Mouse (Mus musculus) thymus, adult 2 months (tissue): ENCODE data around the gene Krtap4-13. TPM values are rescaled to one million over a fixed set of nuclear protein-coding genes. Genes with fewer than 3 reads are reported as not detected.
"Not testable (repeated sequence)": the region's sequence is repeated elsewhere in the genome, so short reads cannot be mapped to it uniquely, and the experiment has no call there.

Experiments
- DNase-seq: peaks from one replicate; pipeline ENCODE4 v3.0.0; 2021
- H3K27ac ChIP-seq: fragments of 200-500 bp; 2 replicates; pipeline ENCODE4 v1.5.1; 2012; ENCODE audit warnings: low read length, control low read depth; ENCODE audit not compliant: control insufficient read depth, insufficient read depth
- H3K27me3 ChIP-seq: fragments of 200-500 bp; 2 replicates; pipeline ENCODE4 v1.6.1; 2012; ENCODE audit warnings: mild to moderate bottlenecking, low read length, moderate library complexity, mixed read lengths; ENCODE audit not compliant: control insufficient read depth, insufficient read depth
- H3K36me3 ChIP-seq: fragments of 200-500 bp; 2 replicates; pipeline ENCODE4 v1.6.1; 2012; ENCODE audit warnings: mild to moderate bottlenecking, low read length, moderate library complexity; ENCODE audit not compliant: control insufficient read depth, insufficient read depth
- H3K4me1 ChIP-seq: fragments of 200-500 bp; replicated peaks from 2 replicates; pipeline ENCODE4 v1.6.1; 2012; ENCODE audit warnings: low read length; ENCODE audit not compliant: control insufficient read depth, insufficient read depth
- H3K4me3 ChIP-seq: fragments of 200-500 bp; 2 replicates; pipeline ENCODE4 v1.5.1; 2012; ENCODE audit warnings: mild to moderate bottlenecking, low read length, control low read depth, moderate library complexity; ENCODE audit not compliant: control insufficient read depth, insufficient read depth
- CTCF ChIP-seq: fragments of 200-500 bp; IDR thresholded peaks from 2 replicates; pipeline ENCODE4 v1.5.1; 2012; ENCODE audit warnings: mild to moderate bottlenecking, control low read depth, low read length, moderate library complexity, borderline replicate concordance; ENCODE audit not compliant: control insufficient read depth, poor library complexity, insufficient read depth; ENCODE audit errors: extremely low read depth
- POLR2A ChIP-seq: fragments of 200-500 bp; IDR thresholded peaks from 2 replicates; pipeline ENCODE4 v1.6.1; 2012; ENCODE audit warnings: mild to moderate bottlenecking, low read length, control low read depth, moderate library complexity; ENCODE audit not compliant: control insufficient read depth, poor library complexity, insufficient read depth; ENCODE audit errors: extremely low read depth
- WGBS: fragments of 180-500 bp; shearing (Covaris S2); methylation state at CpG from one replicate; pipeline ENCODE4 v1.1.7; 2018; 5-methylcytosine and 5-hydroxymethylcytosine counted together
- polyA plus RNA-seq: library from polyadenylated mRNA; depleted of rRNA; stranded (reverse); fragments of >200 nt; gene quantifications from 2 replicates; pipeline ENCODE4 v1.2.3, GENCODE M21; 2012; rRNA removed

The Krtap4-13 gene
- polyA plus RNA-seq, 1 experiment: not detected

GRCm38 (mm10) chr11:99778401-99778800, 31.3 kb downstream of the Krtap4-13 start:
- Histone ChIP-seq H3K27me3 (no peaks in the 10 kb centered on the region), H3K4me3 (no peak overlapping the region), H3K36me3 (no peaks in the 10 kb centered on the region), H3K27ac (no peak overlapping the region), H3K4me1 (no peaks in the 10 kb centered on the region)
- TF ChIP-seq CTCF (no peak), POLR2A (no peak)
- 81% methylated on average over 7 of the region's 7 CpGs for WGBS
- DNase-seq: no peak

- H3K36me3 ChIP-seq: not testable (repeated sequence)
Measured at GRCm38 (mm10) chr11:99772813-99773212, 36.9 kb downstream of the Krtap4-13 start, which contains the start of gene Gm11595. TSS of gene Gm11595 (minus strand) at chr11:99772913.

GRCm38 (mm10) chr11:99768410-99768809, 41.3 kb downstream of the Krtap4-13 start:
- TF ChIP-seq CTCF: no peak
- no peak for TF ChIP-seq POLR2A
- WGBS: 89% methylated on average over 2 of the region's 2 CpGs
- no peaks in the 10 kb centered on the region for H3K27me3 ChIP-seq
- no peak overlapping the region for H3K27ac ChIP-seq
- H3K4me1 ChIP-seq: no peaks in the 10 kb centered on the region
- no peaks in the 10 kb centered on the region for H3K36me3 ChIP-seq
- no peak overlapping the region for H3K4me3 ChIP-seq
- no peak for DNase-seq

More at GRCm38 (mm10) chr11:99772813-99773212, 36.9 kb downstream of the Krtap4-13 start, which contains the start of gene Gm11595:
- H3K27ac ChIP-seq, H3K27me3 ChIP-seq, H3K4me1 ChIP-seq, DNase-seq, H3K4me3 ChIP-seq: not testable (repeated sequence)

Other genes with a start within 250 kb of the Krtap4-13 start
- 0.43 and 0.81 TPM in 2 replicates for gene Krtap3-1, start 243.3 kb downstream of the Krtap4-13 start, polyA plus RNA-seq
- gene Krtap1-5, start 228.9 kb downstream of the Krtap4-13 start, polyA plus RNA-seq: not detected in 2 replicates
- gene Krtap1-4, start 226.2 kb downstream of the Krtap4-13 start, polyA plus RNA-seq: not detected in 2 replicates
- not detected in 2 replicates for gene Krtap1-3, start 218.6 kb downstream of the Krtap4-13 start, polyA plus RNA-seq
- not detected in 2 replicates for gene Krtap9-3, start 211.8 kb downstream of the Krtap4-13 start, polyA plus RNA-seq
- gene Gm11938, start 206.6 kb downstream of the Krtap4-13 start, polyA plus RNA-seq: 0.33 TPM in 1 of 2 replicates, not detected in the other
- gene Gm11937, start 199.7 kb downstream of the Krtap4-13 start, polyA plus RNA-seq: not detected in 2 replicates
- 0.22 and 0.37 TPM in 2 replicates for gene Krtap2-4, start 195.0 kb downstream of the Krtap4-13 start, polyA plus RNA-seq
- not detected in 2 replicates for gene Gm11562, start 189.5 kb downstream of the Krtap4-13 start, polyA plus RNA-seq
- gene Krtap4-1, start 181.7 kb downstream of the Krtap4-13 start, polyA plus RNA-seq: not detected in 2 replicates
- not detected in 2 replicates for gene Krtap4-2, start 174.8 kb downstream of the Krtap4-13 start, polyA plus RNA-seq
- gene Krtap4-7, start 165.8 kb downstream of the Krtap4-13 start, polyA plus RNA-seq: not detected in 2 replicates
- not detected in 2 replicates for gene Gm11555, start 159.7 kb downstream of the Krtap4-13 start, polyA plus RNA-seq
- not detected in 2 replicates for gene Gm11563, start 150.9 kb downstream of the Krtap4-13 start, polyA plus RNA-seq
- not detected in 2 replicates for gene Krtap4-6, start 143.9 kb downstream of the Krtap4-13 start, polyA plus RNA-seq
- gene Gm14190, start 119.2 kb downstream of the Krtap4-13 start, polyA plus RNA-seq: not detected in 2 replicates
- not detected in 2 replicates for gene Gm14180, start 75.6 kb downstream of the Krtap4-13 start, polyA plus RNA-seq
- gene Gm11595, start 37.0 kb downstream of the Krtap4-13 start, polyA plus RNA-seq: not detected in 2 replicates
- gene Krtap4-8, start 29.2 kb downstream of the Krtap4-13 start, polyA plus RNA-seq: not detected in 2 replicates
- 0.17 TPM in 1 of 2 replicates, not detected in the other for gene Krtap4-9, start 24.7 kb downstream of the Krtap4-13 start, polyA plus RNA-seq
- gene Gm11596, start 16.4 kb downstream of the Krtap4-13 start, polyA plus RNA-seq: not detected in 2 replicates
- gene Gm11569, start 11.0 kb downstream of the Krtap4-13 start, polyA plus RNA-seq: not detected in 2 replicates
- not detected in 2 replicates for gene Gm11554, start 5.4 kb downstream of the Krtap4-13 start, polyA plus RNA-seq
- not detected in 2 replicates for gene Gm11564, start 5.8 kb upstream of the Krtap4-13 start, polyA plus RNA-seq
- gene 2300003K06Rik, start 28.2 kb upstream of the Krtap4-13 start, polyA plus RNA-seq: not detected in 2 replicates
- 0.28 TPM in 1 of 2 replicates, not detected in the other for gene Krtap4-16, start 41.7 kb upstream of the Krtap4-13 start, polyA plus RNA-seq
- not detected in 2 replicates for gene Gm11568, start 48.0 kb upstream of the Krtap4-13 start, polyA plus RNA-seq
- gene Gm11559, start 54.6 kb upstream of the Krtap4-13 start, polyA plus RNA-seq: 0.31 TPM in 1 of 2 replicates, not detected in the other
- not detected in 2 replicates for gene Krtap9-1, start 63.5 kb upstream of the Krtap4-13 start, polyA plus RNA-seq
- gene Gm11567, start 69.3 kb upstream of the Krtap4-13 start, polyA plus RNA-seq: not detected in 2 replicates
- 0.13 TPM in 1 of 2 replicates, not detected in the other for gene Krtap31-1, start 98.0 kb upstream of the Krtap4-13 start, polyA plus RNA-seq
- gene Gm11565, start 104.9 kb upstream of the Krtap4-13 start, polyA plus RNA-seq: not detected in 2 replicates
- gene Krtap31-2, start 126.4 kb upstream of the Krtap4-13 start, polyA plus RNA-seq: 0.11 TPM in 1 of 2 replicates, not detected in the other
- gene Krtap9-5, start 138.6 kb upstream of the Krtap4-13 start, polyA plus RNA-seq: not detected in 2 replicates
- gene Krtap29-1, start 169.2 kb upstream of the Krtap4-13 start, polyA plus RNA-seq: not detected in 2 replicates
- gene Krtap16-1, start 176.7 kb upstream of the Krtap4-13 start, polyA plus RNA-seq: not detected in 2 replicates
- 0.31 and 0.43 TPM in 2 replicates for gene Krtap17-1, start 184.1 kb upstream of the Krtap4-13 start, polyA plus RNA-seq
- gene Krt33a, start 206.3 kb upstream of the Krtap4-13 start, polyA plus RNA-seq: 0.11 and 0.14 TPM in 2 replicates
- 0.44 TPM in 1 of 2 replicates, not detected in the other for gene Krt33b, start 220.0 kb upstream of the Krtap4-13 start, polyA plus RNA-seq
- not detected in 2 replicates for gene Krt34, start 231.7 kb upstream of the Krtap4-13 start, polyA plus RNA-seq
- 0.15 and 0.23 TPM in 2 replicates for gene Krt31, start 240.7 kb upstream of the Krtap4-13 start, polyA plus RNA-seq